Mouse (Mus musculus): ENCODE measurements around the gene Zfp658.

DNA sequence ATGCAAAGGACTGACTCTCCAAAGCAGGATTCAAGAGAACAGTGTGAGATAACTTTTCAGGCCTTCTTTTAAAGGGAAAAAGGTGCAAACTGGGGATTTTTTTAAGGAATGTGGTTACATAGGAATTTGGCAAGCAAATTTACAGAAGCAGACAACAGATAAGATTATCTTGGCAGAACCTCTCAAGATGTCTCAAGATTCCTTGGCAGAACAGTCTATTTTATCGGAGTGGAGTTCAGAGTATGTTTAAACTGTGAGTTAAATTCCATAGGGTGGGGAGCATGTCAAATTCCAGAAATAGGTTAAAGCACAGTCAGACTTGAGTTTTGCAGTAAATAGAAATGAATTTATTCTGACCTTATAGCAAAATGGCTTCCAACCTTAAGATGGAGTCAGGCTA is 5.2 kb upstream of the Zfp658 start:
- no peak for TF ChIP-seq CTCF (IDR thresholded peaks at IDR 0.05; ENCODE audit: borderline replicate concordance, control insufficient read depth, extremely low read depth, insufficient read depth, low read length, poor library complexity)
- TF ChIP-seq POLR2A (IDR thresholded peaks at IDR 0.05; ENCODE audit: control insufficient read depth, extremely low read depth, insufficient read depth, low read length, poor library complexity), result no peak
